Mouse (Mus musculus) limb, embryonic 11.5 days (tissue): Measurements from ENCODE around the gene H2-DMb1. TPM values are rescaled to one million over a fixed set of nuclear protein-coding genes. Genes with fewer than 3 reads are reported as not detected.

Experiments used
- ATAC-seq: fragments of 200-750 bp; cut with Nextera tagmentation; 2 replicates; pipeline ENCODE4 v1.8.0; 2017; ENCODE audit warnings: low read depth; ENCODE audit not compliant: insufficient number of reproducible peaks, low FRiP score, low TSS enrichment
- DNase-seq: peaks from one replicate; pipeline ENCODE4 v3.0.0-alpha.2; 2015; ENCODE audit warnings: low spot score
- H3K27ac ChIP-seq: fragments of 300-500 bp; sonication (generic); replicated peaks from 2 replicates; pipeline ENCODE4 v1.5.1; 2014; ENCODE audit warnings: low read depth, mild to moderate bottlenecking, low read length
- H3K27me3 ChIP-seq: fragments of 300-500 bp; sonication (generic); 2 replicates; pipeline ENCODE4 v1.6.1; 2014; ENCODE audit warnings: mild to moderate bottlenecking, low read length, mixed read lengths; ENCODE audit not compliant: control insufficient read depth, insufficient read depth
- H3K36me3 ChIP-seq: fragments of 300-500 bp; sonication (generic); 2 replicates; pipeline ENCODE4 v1.6.1; 2014; ENCODE audit warnings: mild to moderate bottlenecking, low read length, moderate library complexity, mixed read lengths; ENCODE audit not compliant: control insufficient read depth, insufficient read depth
- H3K4me1 ChIP-seq: fragments of 300-500 bp; sonication (generic); 2 replicates; pipeline ENCODE4 v1.6.1; 2014; ENCODE audit warnings: low read length, mixed read lengths; ENCODE audit not compliant: control insufficient read depth, insufficient read depth
- H3K4me2 ChIP-seq: fragments of 300-500 bp; sonication (generic); 2 replicates; pipeline ENCODE4 v1.6.1; 2014; ENCODE audit warnings: low read depth, mild to moderate bottlenecking, moderate library complexity; ENCODE audit not compliant: severe bottlenecking
- H3K4me3 ChIP-seq: fragments of 300-500 bp; sonication (generic); 2 replicates; pipeline ENCODE4 v1.5.1; 2014; ENCODE audit warnings: low read depth, low read length
- H3K9ac ChIP-seq: fragments of 300-500 bp; sonication (generic); 2 replicates; pipeline ENCODE4 v1.6.1; 2014; ENCODE audit warnings: mild to moderate bottlenecking, low read length
- H3K9me3 ChIP-seq: fragments of 300-500 bp; sonication (generic); 2 replicates; pipeline ENCODE4 v1.6.1; 2016; ENCODE audit warnings: low read length; ENCODE audit not compliant: control insufficient read depth
- WGBS: fragments of 180-500 bp; shearing (Covaris S2); extraction: QIAGEN DNeasy Blood & Tissue Kit; methylation state at CpG from one replicate; pipeline ENCODE4 v1.1.7; 2014; 5-methylcytosine and 5-hydroxymethylcytosine counted together
- polyA plus RNA-seq: library from polyadenylated mRNA; unstranded; fragments of >200 nt; fragmentation: Nextera tagmentation; extraction: Ambion mirVana; gene quantifications from 2 replicates; pipeline ENCODE4 v1.2.1, GENCODE M21; 2014

H2-DMb1 gene
- polyA plus RNA-seq, 1 experiment from 2014 or later, result 0.45 TPM

GRCm38 (mm10) chr17:34186885-34187260, 34.0 kb downstream of the H2-DMb1 start:
- 3% methylated on average over 14 of the region's 14 CpGs for WGBS
- peak overlapping the region; percentile 77 for H3K4me2 ChIP-seq
- peaks cover 36% of the 10 kb centered on the region for H3K27me3 ChIP-seq
- no peaks in the 10 kb centered on the region for H3K9me3 ChIP-seq
- ATAC-seq (no peak; the same call in 1 of the 2 replicates), DNase-seq (no peak)
- no peak overlapping the region for H3K9ac ChIP-seq
- 0 out of 2 replicates have a peak, but pooled peaks cover 7% of the 10 kb centered on the region for H3K4me1 ChIP-seq
- peak overlapping the region; percentile 47 for H3K4me3 ChIP-seq
- H3K27ac ChIP-seq, result no peak overlapping the region
- H3K36me3 ChIP-seq, result no peaks in the 10 kb centered on the region

DNA sequence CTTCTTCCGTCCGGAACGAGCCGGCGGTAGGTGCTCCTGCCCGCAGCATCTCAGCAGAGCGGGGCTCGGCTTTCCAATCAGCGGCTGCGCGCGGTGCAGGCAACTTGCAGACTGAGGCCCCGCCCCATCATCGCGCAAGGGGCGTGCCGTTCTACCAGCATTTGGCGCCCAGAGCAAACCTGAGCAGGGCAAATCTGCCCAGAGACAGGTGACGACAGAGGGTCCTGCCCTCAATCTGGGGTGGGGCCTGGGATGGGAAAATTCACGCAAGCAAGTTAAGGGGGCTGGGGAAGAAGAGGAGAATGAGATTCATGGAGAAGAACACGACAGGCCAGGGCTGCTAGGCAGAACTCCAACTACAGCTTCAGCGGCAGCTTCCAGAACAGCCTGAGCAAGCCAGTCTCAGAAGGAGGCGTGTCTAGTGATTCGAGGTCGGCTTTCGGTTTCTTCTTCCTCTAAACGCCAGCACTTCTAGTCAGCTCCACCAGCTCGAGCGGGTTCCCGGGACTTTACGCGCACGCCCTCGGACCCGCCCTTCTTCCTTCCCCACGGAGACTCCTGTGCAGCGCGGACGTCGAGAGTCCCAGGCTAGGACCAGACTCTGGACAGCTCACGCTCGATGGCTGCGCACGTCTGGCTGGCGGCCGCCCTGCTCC, 34.5 kb downstream of the H2-DMb1 start, which contains the start of the genes Tap1 and Psmb9:
TSS of gene Tap1 (plus strand) at position 293 of the 656 bp plus-strand sequence.
TSS of gene Psmb9 (minus strand) at position 504 of the 656 bp plus-strand sequence.
- ATAC-seq, result peak; percentile 92
- DNase-seq, result peak; percentile 99
- 0 out of 2 replicates have a peak, but pooled peaks cover 7% of the 10 kb centered on the region for H3K4me1 ChIP-seq
- H3K9ac ChIP-seq, result peak within 1 kb of the TSS; percentile 24
- peaks cover 37% of the 10 kb centered on the region for H3K27me3 ChIP-seq
- no peaks in the 10 kb centered on the region for H3K9me3 ChIP-seq
- H3K36me3 ChIP-seq, result no peaks in the 10 kb centered on the region
- H3K4me3 ChIP-seq, result peak within 1 kb of the TSS; percentile 47
- no peak within 1 kb of the TSS for H3K27ac ChIP-seq
- WGBS, result under 1% methylated on average over 43 of the region's 46 CpGs
- peak within 1 kb of the TSS; percentile 77 for H3K4me2 ChIP-seq

- Histone ChIP-seq H3K9me3 (no peaks in the 10 kb centered on the region), H3K4me2 (peak overlapping the region; percentile 77), H3K36me3 (no peaks in the 10 kb centered on the region), H3K27ac (no peak overlapping the region), H3K4me3 (peak overlapping the region; percentile 47), H3K4me1 (0 out of 2 replicates have a peak, but pooled peaks cover 7% of the 10 kb centered on the region), H3K27me3 (peaks cover 42% of the 10 kb centered on the region), H3K9ac (peak overlapping the region; percentile 24)
- DNase-seq (no peak), ATAC-seq (peak; percentile 23; the same call in 1 of the 2 replicates)
- 5% methylated on average over 20 of the region's 20 CpGs for WGBS
These were observed 35.1 kb downstream of the H2-DMb1 start for GRCm38 (mm10) chr17:34188010-34188409.

- 67% methylated on average over 6 of the region's 6 CpGs for WGBS
These were observed 36.1 kb downstream of the H2-DMb1 start for GRCm38 (mm10) chr17:34188986-34189385.

DNA sequence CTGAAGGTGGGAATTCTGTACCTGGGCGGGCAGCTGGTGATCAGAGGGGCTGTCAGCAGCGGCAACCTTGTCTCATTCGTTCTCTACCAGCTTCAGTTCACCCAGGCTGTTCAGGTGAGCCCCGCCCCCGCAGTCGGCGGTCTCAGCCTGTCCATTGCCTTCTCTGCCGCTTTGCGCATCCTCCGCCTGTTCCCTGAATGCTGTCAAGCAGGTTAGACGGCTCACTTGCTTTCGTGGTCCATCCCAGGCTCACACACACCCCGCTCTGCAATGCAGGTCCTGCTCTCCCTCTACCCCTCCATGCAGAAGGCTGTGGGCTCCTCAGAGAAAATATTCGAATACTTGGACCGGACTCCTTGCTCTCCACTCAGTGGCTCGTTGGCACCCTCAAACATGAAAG, 40.0 kb downstream of the H2-DMb1 start:
- Histone ChIP-seq H3K9ac (no peak overlapping the region), H3K36me3 (no peaks in the 10 kb centered on the region), H3K4me1 (0 out of 2 replicates have a peak, but pooled peaks cover 2% of the 10 kb centered on the region), H3K4me2 (no peak overlapping the region), H3K27ac (no peak overlapping the region), H3K27me3 (peaks cover 60% of the 10 kb centered on the region), H3K9me3 (no peaks in the 10 kb centered on the region), H3K4me3 (no peak overlapping the region)
- 24% methylated on average over 16 of the region's 16 CpGs for WGBS
- ATAC-seq, result no peak
- no peak for DNase-seq

More at GRCm38 (mm10) chr17:34188986-34189385, 36.1 kb downstream of the H2-DMb1 start:
- 0 out of 2 replicates have a peak, but pooled peaks cover 7% of the 10 kb centered on the region for H3K4me1 ChIP-seq
- H3K4me2 ChIP-seq, result no peak overlapping the region
- no peaks in the 10 kb centered on the region for H3K9me3 ChIP-seq
- H3K9ac ChIP-seq, result no peak overlapping the region
- H3K36me3 ChIP-seq, result no peaks in the 10 kb centered on the region
- H3K27ac ChIP-seq, result no peak overlapping the region
- H3K4me3 ChIP-seq, result no peak overlapping the region
- peaks cover 47% of the 10 kb centered on the region for H3K27me3 ChIP-seq
- ATAC-seq (no peak), DNase-seq (no peak)

- Histone ChIP-seq H3K9ac (no peak overlapping the region), H3K27me3 (peaks cover 61% of the 10 kb centered on the region), H3K36me3 (no peaks in the 10 kb centered on the region), H3K9me3 (no peaks in the 10 kb centered on the region), H3K4me1 (no peaks in the 10 kb centered on the region), H3K27ac (no peak overlapping the region), H3K4me2 (no peak overlapping the region), H3K4me3 (no peak overlapping the region)
- 47% methylated on average over 8 of the region's 8 CpGs for WGBS
- no peak for DNase-seq
- ATAC-seq, result no peak
These were observed 40.6 kb downstream of the H2-DMb1 start for GRCm38 (mm10) chr17:34193468-34193867.

- WGBS, result 87% methylated on average over 4 of the region's 4 CpGs
- H3K4me2 ChIP-seq, result no peak overlapping the region
- no peaks in the 10 kb centered on the region for H3K9me3 ChIP-seq
- H3K9ac ChIP-seq, result no peak overlapping the region
- DNase-seq (no peak), ATAC-seq (no peak)
- H3K4me3 ChIP-seq, result no peak overlapping the region
- H3K4me1 ChIP-seq, result no peaks in the 10 kb centered on the region
- no peaks in the 10 kb centered on the region for H3K36me3 ChIP-seq
- H3K27ac ChIP-seq, result no peak overlapping the region
- H3K27me3 ChIP-seq, result peaks cover 67% of the 10 kb centered on the region
These were observed 41.9 kb downstream of the H2-DMb1 start for GRCm38 (mm10) chr17:34194723-34195122.

GRCm38 (mm10) chr17:34196491-34196890, 43.6 kb downstream of the H2-DMb1 start:
- no peak for ATAC-seq
- H3K9me3 ChIP-seq, result no peaks in the 10 kb centered on the region
- H3K4me1 ChIP-seq, result no peaks in the 10 kb centered on the region
- no peak for DNase-seq
- no peak overlapping the region for H3K4me3 ChIP-seq
- H3K27ac ChIP-seq, result no peak overlapping the region
- H3K27me3 ChIP-seq, result peaks cover 64% of the 10 kb centered on the region
- 35% methylated on average over 12 of the region's 12 CpGs for WGBS
- no peak overlapping the region for H3K9ac ChIP-seq
- H3K36me3 ChIP-seq, result no peaks in the 10 kb centered on the region
- H3K4me2 ChIP-seq, result no peak overlapping the region
